Mouse (Mus musculus): Measurements from ENCODE around the gene Gm5136. TPM values are rescaled to one million over a fixed set of nuclear protein-coding genes. Genes with fewer than 3 reads are reported as not detected.
A peak's percentile ranks its signal among the peaks of the same experiment; 100 is the strongest.

Gene Gm5136
- polyA plus RNA-seq (2016; fragmentation: Nextera tagmentation; extraction: Ambion mirVana): 0.19 and 0.32 TPM in 2 replicates

DNA sequence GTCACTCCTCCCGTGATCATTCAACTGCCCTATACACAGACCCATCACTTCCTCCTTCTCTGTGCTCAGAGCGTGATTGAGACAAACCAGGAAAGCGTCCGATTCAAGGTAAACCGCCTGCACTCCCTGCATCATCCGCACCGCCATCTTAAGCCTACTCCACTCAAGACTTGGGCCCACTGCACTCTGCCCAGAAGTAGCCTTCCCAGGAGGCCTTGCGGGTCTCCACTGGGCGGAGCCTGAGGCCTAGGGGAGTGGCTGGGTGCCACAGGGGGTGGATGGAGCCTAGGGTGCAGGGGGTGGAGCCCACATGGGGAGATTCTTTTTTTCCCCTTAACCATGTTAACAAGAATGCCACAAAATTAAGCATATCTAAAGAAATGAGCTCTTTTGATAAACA is at the start of gene Gm5136:
Gene Gm5136 (minus strand): TSS at position 215 of the 400 bp plus-strand sequence.
- ATAC-seq (ENCODE audit: low FRiP score, low read depth): peak; percentile 36; the same call in 1 of the 2 replicates
- WGBS: 95% methylated on average over 9 of the region's 9 CpGs

DNA sequence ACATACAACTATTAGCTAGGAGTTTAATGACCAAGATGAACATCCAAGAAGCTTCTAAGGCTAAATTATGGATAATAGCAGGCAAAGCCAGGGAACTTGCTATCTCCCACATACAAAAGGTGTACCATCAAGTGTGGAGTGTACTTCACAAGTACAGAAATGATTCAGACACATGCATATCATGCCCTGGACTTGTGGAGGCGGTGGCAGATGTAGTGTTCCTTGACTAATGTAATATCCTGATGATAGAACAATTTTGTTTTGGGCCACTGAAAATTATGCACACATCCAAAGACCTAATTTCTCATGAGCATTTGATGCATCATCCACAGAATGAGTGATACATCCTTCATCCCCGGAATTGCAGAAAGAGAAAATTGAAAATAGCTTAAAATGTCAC is 43.8 kb upstream of the Gm5136 start:
- WGBS: 92% methylated on average over 2 of the region's 2 CpGs

More for the DNA sequence above, at the start of gene Gm5136:
- Histone ChIP-seq H3K4me2 (replicated peaks) (no peak within 1 kb of the TSS), H3K4me3 (no peak within 1 kb of the TSS), H3K27me3 (replicated peaks) (no peaks in the 10 kb centered on the region), H3K36me3 (no peaks in the 10 kb centered on the region), H3K9ac (no peak within 1 kb of the TSS), H3K4me1 (no peaks in the 10 kb centered on the region), H3K27ac (no peak within 1 kb of the TSS), H3K9me3 (no peaks in the 10 kb centered on the region)

DNA sequence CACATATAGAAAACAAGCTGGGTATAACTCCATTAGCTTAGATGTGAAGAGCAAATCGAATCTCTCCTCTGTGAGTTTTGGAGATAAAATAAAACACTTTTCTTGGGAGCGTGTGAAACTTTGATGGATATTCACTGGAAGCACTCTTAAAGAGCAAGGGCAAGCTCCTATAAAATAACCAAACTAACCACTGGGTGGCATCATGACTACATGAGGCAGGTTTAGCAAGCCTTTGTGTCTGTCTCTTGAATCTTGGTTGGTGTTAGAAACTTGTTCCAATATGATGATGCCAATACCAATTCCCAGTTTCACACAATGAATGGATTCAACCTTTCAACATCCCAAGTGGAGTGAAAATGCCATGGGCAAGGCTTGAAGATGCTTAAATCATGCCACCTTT is 34.0 kb upstream of the Gm5136 start:
- H3K4me1 ChIP-seq: no peaks in the 10 kb centered on the region
- no peak overlapping the region for H3K4me3 ChIP-seq
- 80% methylated on average over 2 of the region's 2 CpGs for WGBS
- ATAC-seq (ENCODE audit: low FRiP score, low read depth): no peak
- no peaks in the 10 kb centered on the region for H3K27me3 ChIP-seq (replicated peaks)
- no peak overlapping the region for H3K4me2 ChIP-seq (replicated peaks)
- no peak overlapping the region for H3K9ac ChIP-seq
- H3K36me3 ChIP-seq: no peaks in the 10 kb centered on the region
- H3K9me3 ChIP-seq: 0 out of 2 replicates have a peak, but pooled peaks cover 3% of the 10 kb centered on the region
- no peak overlapping the region for H3K27ac ChIP-seq

More for the DNA sequence above, 43.8 kb upstream of the Gm5136 start:
- Histone ChIP-seq H3K9ac (no peak overlapping the region), H3K4me3 (no peak overlapping the region), H3K4me2 (replicated peaks) (no peak overlapping the region), H3K9me3 (no peaks in the 10 kb centered on the region), H3K36me3 (no peaks in the 10 kb centered on the region), H3K4me1 (no peaks in the 10 kb centered on the region), H3K27me3 (replicated peaks) (no peaks in the 10 kb centered on the region), H3K27ac (no peak overlapping the region)
- no peak for ATAC-seq (ENCODE audit: low FRiP score, low read depth)

DNA sequence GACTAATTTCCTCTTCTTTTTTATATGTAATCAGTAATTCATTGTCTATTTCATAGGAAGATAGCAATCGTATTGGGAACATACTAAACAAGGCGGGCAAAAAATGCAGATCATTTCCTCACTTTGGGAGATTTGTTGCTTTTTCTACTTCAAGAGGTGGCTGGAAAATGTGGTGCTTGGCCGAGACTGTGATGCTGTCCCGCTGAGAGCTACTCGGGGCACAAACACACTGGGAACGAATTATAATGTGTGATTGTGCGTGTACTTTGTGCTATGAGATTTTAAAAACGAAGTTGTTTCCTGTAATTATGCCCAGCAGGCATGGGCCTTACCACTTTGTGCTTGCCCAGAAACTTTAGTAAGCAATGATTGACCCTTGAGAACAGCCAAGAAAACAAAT is 29.0 kb upstream of the Gm5136 start:
- Histone ChIP-seq H3K27ac (no peak overlapping the region), H3K27me3 (replicated peaks) (no peaks in the 10 kb centered on the region), H3K9me3 (0 out of 2 replicates have a peak, but pooled peaks cover 3% of the 10 kb centered on the region), H3K4me3 (no peak overlapping the region), H3K9ac (no peak overlapping the region), H3K4me1 (no peaks in the 10 kb centered on the region), H3K4me2 (replicated peaks) (no peak overlapping the region), H3K36me3 (no peaks in the 10 kb centered on the region)
- WGBS: 67% methylated on average over 8 of the region's 8 CpGs
- no peak for ATAC-seq (ENCODE audit: low FRiP score, low read depth)

DNA sequence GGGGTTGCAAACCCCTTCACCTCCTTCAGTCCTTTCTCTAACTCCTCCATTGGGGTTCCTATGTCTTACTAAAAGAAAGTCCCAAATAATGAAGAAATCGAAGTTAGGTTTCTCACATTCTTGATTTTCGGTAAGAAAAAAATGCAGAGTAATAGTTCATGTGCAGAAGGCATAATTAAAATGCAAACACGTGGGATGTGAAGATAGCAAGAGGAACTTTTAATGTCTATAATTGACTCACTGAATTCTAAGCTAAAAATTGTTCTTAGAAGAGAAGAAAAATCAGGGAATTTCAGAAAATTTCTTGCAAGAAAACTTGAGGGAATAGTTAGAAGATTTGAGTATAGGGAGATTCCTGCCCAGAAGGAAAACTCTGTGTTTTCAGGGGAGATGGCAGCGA is 26.4 kb upstream of the Gm5136 start:
- Histone ChIP-seq H3K4me2 (replicated peaks) (no peak overlapping the region), H3K4me3 (no peak overlapping the region), H3K9ac (no peak overlapping the region), H3K9me3 (no peaks in the 10 kb centered on the region), H3K27me3 (replicated peaks) (no peaks in the 10 kb centered on the region), H3K4me1 (no peaks in the 10 kb centered on the region), H3K27ac (no peak overlapping the region), H3K36me3 (no peaks in the 10 kb centered on the region)
- no peak for ATAC-seq (ENCODE audit: low FRiP score, low read depth)
- 90% methylated on average over 4 of the region's 4 CpGs for WGBS

DNA sequence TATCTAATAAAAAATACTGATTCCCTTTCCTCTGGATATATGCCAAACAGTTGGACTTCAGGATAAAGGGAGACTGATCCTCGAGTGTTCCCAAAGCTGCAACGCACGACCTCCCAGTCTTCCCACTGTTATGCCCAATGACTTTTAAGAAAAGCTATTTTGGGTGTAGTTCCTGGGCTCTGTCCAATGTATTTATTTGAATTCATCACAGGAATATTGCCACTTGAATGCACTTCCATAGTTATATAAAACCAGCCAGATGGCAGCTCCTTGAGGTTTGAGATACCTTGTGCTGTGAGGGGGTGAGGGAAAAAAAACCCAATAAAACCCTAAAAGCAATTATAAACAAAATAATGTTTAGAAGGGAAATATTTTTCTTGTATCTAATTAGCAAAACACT is 24.9 kb upstream of the Gm5136 start:
- no peak overlapping the region for H3K4me2 ChIP-seq (replicated peaks)
- no peak overlapping the region for H3K4me3 ChIP-seq
- H3K9ac ChIP-seq: no peak overlapping the region
- H3K27me3 ChIP-seq (replicated peaks): no peaks in the 10 kb centered on the region
- H3K9me3 ChIP-seq: no peaks in the 10 kb centered on the region
- WGBS: 88% methylated on average over 3 of the region's 3 CpGs
- H3K27ac ChIP-seq: no peak overlapping the region
- ATAC-seq (ENCODE audit: low FRiP score, low read depth): no peak
- H3K36me3 ChIP-seq: no peaks in the 10 kb centered on the region
- H3K4me1 ChIP-seq: no peaks in the 10 kb centered on the region

DNA sequence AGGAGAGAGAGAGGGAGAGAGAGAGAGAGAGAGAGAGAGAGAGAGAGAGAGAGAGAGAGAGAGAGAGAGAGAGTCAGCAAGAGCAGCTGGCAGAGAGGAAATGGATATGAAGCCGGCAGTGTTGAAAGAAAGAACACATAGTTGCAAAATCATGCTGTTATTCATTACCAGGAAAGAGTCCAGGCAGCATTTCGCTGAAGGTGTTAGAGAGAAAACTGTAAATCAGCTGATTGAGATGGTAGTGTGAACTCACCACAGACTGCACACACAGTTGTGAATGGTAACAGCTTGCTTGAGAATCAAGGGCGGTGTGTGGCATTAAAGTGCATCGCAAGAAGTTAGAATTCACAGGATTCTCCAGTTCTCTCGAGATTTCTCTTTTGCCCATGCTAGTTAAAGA is 10.6 kb upstream of the Gm5136 start:
- H3K27me3 ChIP-seq (replicated peaks): no peaks in the 10 kb centered on the region
- no peak overlapping the region for H3K4me3 ChIP-seq
- no peaks in the 10 kb centered on the region for H3K4me1 ChIP-seq
- no peaks in the 10 kb centered on the region for H3K36me3 ChIP-seq
- H3K9me3 ChIP-seq: no peaks in the 10 kb centered on the region
- WGBS: 68% methylated on average over 5 of the region's 5 CpGs
- H3K27ac ChIP-seq: no peak overlapping the region
- ATAC-seq (ENCODE audit: low FRiP score, low read depth): no peak
- no peak overlapping the region for H3K9ac ChIP-seq
- no peak overlapping the region for H3K4me2 ChIP-seq (replicated peaks)

DNA sequence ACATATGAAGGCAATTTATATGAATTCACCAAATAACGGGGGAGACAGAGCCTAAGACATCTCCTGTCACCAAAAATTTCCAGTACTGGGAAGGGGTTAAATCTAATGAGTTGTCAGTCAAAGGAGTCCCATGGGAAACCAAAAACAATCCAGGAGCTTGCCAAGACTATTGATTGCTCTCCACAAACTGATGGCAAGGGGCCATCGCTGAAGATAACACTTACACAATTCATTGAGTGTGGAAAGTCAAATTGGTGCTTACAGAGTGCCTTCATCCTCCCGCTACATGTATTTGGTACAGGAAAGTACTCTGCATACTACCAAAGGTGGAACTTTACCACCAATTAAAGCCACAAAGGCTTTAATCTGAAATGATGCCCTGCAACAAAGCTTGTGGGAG is 5.7 kb upstream of the Gm5136 start:
- Histone ChIP-seq H3K4me2 (replicated peaks) (no peak overlapping the region), H3K36me3 (no peaks in the 10 kb centered on the region), H3K27me3 (replicated peaks) (no peaks in the 10 kb centered on the region), H3K9ac (no peak overlapping the region), H3K4me1 (no peaks in the 10 kb centered on the region), H3K9me3 (0 out of 2 replicates have a peak, but pooled peaks cover 3% of the 10 kb centered on the region), H3K4me3 (no peak overlapping the region), H3K27ac (no peak overlapping the region)
- WGBS: 92% methylated on average over 3 of the region's 3 CpGs
- no peak for ATAC-seq (ENCODE audit: low FRiP score, low read depth)

DNA sequence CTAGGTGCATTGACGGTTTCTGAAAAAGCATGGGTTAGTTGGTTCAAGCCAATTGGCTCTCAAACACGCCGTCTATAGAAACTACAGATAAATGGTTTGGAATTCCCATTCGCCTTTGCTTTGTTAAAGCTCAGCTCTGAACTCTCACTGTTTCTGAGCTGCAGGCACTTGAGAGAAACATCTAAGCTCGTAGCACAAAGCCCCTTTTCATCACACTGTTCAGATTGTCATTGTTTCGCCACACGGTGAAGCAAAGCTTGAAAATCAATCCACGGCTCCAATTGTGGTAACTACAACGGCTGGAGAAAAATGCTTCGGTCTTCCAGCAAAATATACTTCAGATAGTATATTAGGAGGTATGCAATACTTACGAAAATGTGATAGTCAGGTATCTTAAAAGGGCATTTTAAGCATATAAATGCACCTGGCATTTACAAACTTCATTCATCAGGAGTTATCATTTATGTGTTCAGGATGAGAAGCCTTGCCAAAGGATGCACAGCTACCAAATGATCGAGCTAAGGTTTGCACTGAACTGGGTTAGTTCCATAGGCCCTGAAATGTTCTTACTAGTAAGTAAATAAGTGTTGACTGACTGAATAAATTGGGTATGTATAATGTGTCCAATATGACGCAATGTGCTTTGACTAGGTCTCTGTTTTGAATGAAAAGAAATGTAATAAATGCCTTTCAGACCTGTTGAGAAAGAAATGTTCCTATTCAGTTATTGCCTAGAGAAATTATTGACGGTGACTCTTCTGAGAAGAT is 1.6 kb upstream of the Gm5136 start:
- Histone ChIP-seq H3K27ac (no peak overlapping the region), H3K4me1 (no peaks in the 10 kb centered on the region), H3K4me3 (no peak overlapping the region), H3K27me3 (replicated peaks) (no peaks in the 10 kb centered on the region), H3K9me3 (0 out of 2 replicates have a peak, but pooled peaks cover 3% of the 10 kb centered on the region), H3K4me2 (replicated peaks) (peak overlapping the region; percentile 38), H3K9ac (no peak overlapping the region), H3K36me3 (no peaks in the 10 kb centered on the region)
- 31% methylated on average over 14 of the region's 14 CpGs for WGBS
- peak; percentile 52; the same call in 1 of the 2 replicates for ATAC-seq (ENCODE audit: low FRiP score, low read depth)

DNA sequence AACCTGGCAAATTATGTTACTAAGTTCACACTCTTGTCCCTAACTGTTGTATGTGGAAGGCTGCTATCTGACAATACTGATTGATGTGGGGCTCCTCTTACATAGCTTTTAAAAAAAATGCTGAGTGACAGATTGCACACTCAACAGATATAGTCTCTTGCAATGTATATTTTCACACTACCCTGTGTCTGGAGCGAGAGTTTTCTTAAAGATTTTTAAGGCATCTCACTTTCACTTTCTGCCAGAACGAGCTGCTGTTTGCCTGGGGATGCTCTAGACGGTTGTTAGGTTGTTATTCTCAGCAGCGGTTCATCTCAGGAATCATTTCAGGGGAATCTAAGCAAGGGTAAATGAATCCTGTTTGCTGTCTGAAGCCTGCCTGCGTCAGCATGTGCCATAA is 2.9 kb downstream of the Gm5136 start:
- WGBS: 61% methylated on average over 5 of the region's 5 CpGs
- ATAC-seq (ENCODE audit: low FRiP score, low read depth): no peak
- Histone ChIP-seq H3K4me2 (replicated peaks) (no peak overlapping the region), H3K4me1 (no peaks in the 10 kb centered on the region), H3K27me3 (replicated peaks) (no peaks in the 10 kb centered on the region), H3K27ac (no peak overlapping the region), H3K9me3 (no peaks in the 10 kb centered on the region), H3K9ac (no peak overlapping the region), H3K4me3 (no peak overlapping the region), H3K36me3 (no peaks in the 10 kb centered on the region)

DNA sequence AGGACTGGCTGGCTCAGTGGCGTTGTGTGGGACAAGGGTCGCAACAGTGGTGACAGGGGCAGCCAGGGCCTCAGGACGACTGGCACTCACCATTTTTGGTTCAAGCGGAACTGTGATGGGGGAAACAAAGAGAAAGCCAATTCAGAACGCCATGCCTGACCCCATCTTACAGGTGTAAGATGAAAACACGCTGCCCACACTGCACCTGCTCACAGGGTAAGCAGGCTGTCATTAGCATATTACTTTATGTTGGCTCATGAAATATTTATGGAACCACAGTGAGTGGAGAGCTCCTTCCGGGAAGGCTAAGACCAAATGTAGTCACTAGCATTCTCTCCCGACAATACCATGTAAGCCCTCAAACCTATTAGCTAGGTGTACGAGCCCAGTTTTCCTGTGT is 9.0 kb downstream of the Gm5136 start:
- Histone ChIP-seq H3K27me3 (replicated peaks) (no peaks in the 10 kb centered on the region), H3K27ac (no peak overlapping the region), H3K36me3 (no peaks in the 10 kb centered on the region), H3K9ac (no peak overlapping the region), H3K4me2 (replicated peaks) (no peak overlapping the region), H3K4me3 (no peak overlapping the region), H3K4me1 (no peaks in the 10 kb centered on the region), H3K9me3 (no peaks in the 10 kb centered on the region)
- WGBS: 58% methylated on average over 9 of the region's 9 CpGs
- no peak for ATAC-seq (ENCODE audit: low FRiP score, low read depth)

DNA sequence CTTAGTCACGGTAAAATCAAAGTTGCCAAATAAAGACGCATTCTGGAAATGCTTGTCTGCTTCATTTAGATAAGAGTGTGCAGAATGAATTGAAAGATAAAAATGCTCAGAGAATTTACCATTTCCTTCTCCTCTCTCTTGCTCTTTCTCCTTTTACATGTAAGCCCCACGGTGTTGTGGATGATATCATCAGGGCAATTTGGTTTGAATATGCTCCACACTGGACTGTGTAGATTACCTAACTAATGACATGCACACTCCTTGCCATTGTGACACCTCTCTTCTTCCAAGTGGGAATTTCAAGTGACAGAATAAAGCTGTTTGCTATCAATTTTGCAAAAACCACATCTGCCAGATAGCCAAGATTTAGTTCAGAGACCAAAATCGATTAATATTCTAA is 13.3 kb downstream of the Gm5136 start:
- Histone ChIP-seq H3K36me3 (no peaks in the 10 kb centered on the region), H3K27me3 (replicated peaks) (no peaks in the 10 kb centered on the region), H3K4me1 (no peaks in the 10 kb centered on the region), H3K9ac (no peak overlapping the region), H3K27ac (no peak overlapping the region), H3K4me3 (no peak overlapping the region), H3K4me2 (replicated peaks) (no peak overlapping the region), H3K9me3 (no peaks in the 10 kb centered on the region)
- no peak for ATAC-seq (ENCODE audit: low FRiP score, low read depth)
- WGBS: 89% methylated on average over 4 of the region's 4 CpGs
